Mouse (Mus musculus): ENCODE data around the gene Gm904. TPM values are rescaled to one million over a fixed set of nuclear protein-coding genes. Genes with fewer than 3 reads are reported as not detected.
"Not testable (repeated sequence)": the region's sequence is repeated elsewhere in the genome, so short reads cannot be mapped to it uniquely, and the experiment has no call there.

Gene Gm904
- not detected for total RNA-seq (2021)
- long read RNA-seq, experiment 1, result 0 reads
- long read RNA-seq, experiment 2, result 0 reads

- not testable (repeated sequence) for DNase-seq (ENCODE audit: low spot score in 2 of 2)
These were observed at the start of gene Gm904 for GRCm38 (mm10) chr13:50642928-50643327. Gene Gm904 (plus strand): TSS chr13:50643228.

- not testable (repeated sequence) for DNase-seq (ENCODE audit: low spot score in 2 of 2)
These were observed 5.7 kb downstream of the Gm904 start for GRCm38 (mm10) chr13:50648771-50649170.

Small RNA genes lying within 50 kb of the gene (microRNA-seq; reads per million reads assigned to microRNA genes)
- gene Gm23952 (0 reads per million in 2 experiments), gene Mir683-2 (0 reads per million in 2 experiments)

Other genes starting within 250 kb of the Gm904 start
- gene Fbxw17, start 225.4 kb upstream of the Gm904 start, total RNA-seq (2021), result 10 to 100 TPM; 13.6 to 17.3 TPM
- not detected for gene Gm47429, start 199.3 kb upstream of the Gm904 start, total RNA-seq (2021)
- not detected for gene Nutm2, start 175.9 kb upstream of the Gm904 start, total RNA-seq (2021)
- gene Gm8765, start 55.1 kb downstream of the Gm904 start, total RNA-seq (2021), result not detected

All from left cerebral cortex, adult 18-20 months (tissue).